Mouse (Mus musculus) liver, postnatal 0 days (tissue): ENCODE measurements around the gene Ramp3.

ENCODE experiments used
- CTCF ChIP-seq: sonication (generic); IDR thresholded peaks from 2 replicates; pipeline ENCODE4 v1.5.1; 2016; ENCODE audit warnings: antibody characterized with exemption, low read depth
- EP300 ChIP-seq: IDR thresholded peaks from 2 replicates; pipeline ENCODE4 v1.6.1; 2016; ENCODE audit warnings: antibody characterized with exemption, low read depth, mild to moderate bottlenecking

GRCm38 (mm10) chr11:6697751-6698150, 39.4 kb downstream of the Ramp3 start:
- TF ChIP-seq CTCF = no peak
- TF ChIP-seq EP300 = no peak
